Mouse (Mus musculus) midbrain, embryonic 12.5 days (tissue): ENCODE data around the gene Radil. TPM values are rescaled to one million over a fixed set of nuclear protein-coding genes. Genes with fewer than 3 reads are reported as not detected.

Experiments used
- ATAC-seq: fragments of 200-750 bp; cut with Nextera tagmentation; 2 replicates; pipeline ENCODE4 v1.8.0; 2017; ENCODE audit warnings: low read depth, moderate TSS enrichment, moderate library complexity; ENCODE audit not compliant: low FRiP score
- H3K27ac ChIP-seq: fragments of 300-500 bp; sonication (generic); replicated peaks from 2 replicates; pipeline ENCODE4 v1.5.1; 2016; ENCODE audit warnings: mild to moderate bottlenecking
- H3K27me3 ChIP-seq: fragments of 300-500 bp; sonication (generic); 2 replicates; pipeline ENCODE4 v1.6.1; 2016; ENCODE audit warnings: mild to moderate bottlenecking
- H3K36me3 ChIP-seq: fragments of 300-500 bp; sonication (generic); 2 replicates; pipeline ENCODE4 v1.6.1; 2016
- H3K4me1 ChIP-seq: fragments of 300-500 bp; sonication (generic); 2 replicates; pipeline ENCODE4 v1.6.1; 2016
- H3K4me2 ChIP-seq: fragments of 300-500 bp; sonication (generic); replicated peaks from 2 replicates; pipeline ENCODE4 v1.6.1; 2016; ENCODE audit warnings: mild to moderate bottlenecking, moderate library complexity
- H3K4me3 ChIP-seq: fragments of 300-500 bp; sonication (generic); 2 replicates; pipeline ENCODE4 v1.5.1; 2016; ENCODE audit warnings: mild to moderate bottlenecking
- H3K9ac ChIP-seq: fragments of 300-500 bp; sonication (generic); replicated peaks from 2 replicates; pipeline ENCODE4 v1.6.1; 2016; ENCODE audit warnings: mild to moderate bottlenecking, moderate library complexity
- H3K9me3 ChIP-seq: fragments of 300-500 bp; sonication (generic); 2 replicates; pipeline ENCODE4 v1.6.1; 2016; ENCODE audit warnings: mild to moderate bottlenecking
- WGBS: fragments of 180-500 bp; shearing (Covaris S2); methylation state at CpG from one replicate; pipeline ENCODE4 v1.1.7; 2016; 5-methylcytosine and 5-hydroxymethylcytosine counted together
- polyA plus RNA-seq: library from polyadenylated mRNA; unstranded; fragments of >200 nt; fragmentation: Nextera tagmentation; extraction: Ambion mirVana; gene quantifications from 2 replicates; pipeline ENCODE4 v1.2.1, GENCODE M21; 2016

The Radil gene
- 5.2 and 8.3 TPM in 2 replicates for polyA plus RNA-seq

DNA sequence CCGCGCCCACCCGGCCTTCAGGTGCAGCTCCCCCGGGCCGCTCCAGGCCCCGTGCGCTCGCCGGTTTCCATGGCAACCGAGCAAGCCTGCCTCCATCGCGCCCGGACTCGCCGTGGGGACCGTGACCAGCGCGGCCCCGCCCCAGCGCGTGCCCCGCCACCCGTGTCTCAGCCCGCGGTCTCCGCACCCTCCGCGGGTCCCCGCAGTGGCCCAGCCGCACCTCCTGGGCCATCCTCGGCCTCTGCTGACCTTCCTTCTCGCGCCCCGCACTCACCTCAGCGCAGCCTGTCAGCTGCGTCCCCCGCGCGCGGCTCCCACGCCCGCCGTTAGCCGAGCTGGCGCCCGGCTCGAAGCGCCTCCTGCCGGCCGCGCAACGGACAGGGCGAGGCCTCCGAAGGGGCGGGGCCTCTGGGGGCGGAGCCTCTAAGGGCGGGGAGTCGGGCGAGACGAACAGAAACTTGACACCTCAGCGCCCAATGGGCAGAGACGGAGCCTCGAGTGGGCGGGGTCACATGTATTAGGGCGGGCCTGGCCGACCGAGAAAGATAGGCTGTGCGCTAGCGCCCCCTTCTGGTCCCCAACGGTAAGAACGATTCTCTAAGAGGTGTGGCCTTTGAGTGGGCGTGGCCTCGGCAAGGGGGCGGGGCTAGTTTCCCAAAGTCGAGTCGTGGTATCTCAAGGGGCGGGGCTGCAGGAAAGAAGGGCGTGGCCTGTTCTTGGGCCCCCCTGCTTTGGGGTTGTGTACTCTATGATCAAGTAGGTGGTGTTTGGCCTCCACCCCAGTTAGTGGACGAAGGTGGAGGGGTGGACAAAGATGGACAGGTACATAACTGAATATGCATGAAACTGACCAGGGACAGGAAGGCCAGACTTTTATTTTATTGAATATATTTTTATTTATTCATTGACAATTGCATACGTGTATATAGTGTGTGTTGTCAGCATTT, at the start of gene Radil:
Gene Radil, minus strand, starts transcription at position 393 of the 947 bp plus-strand sequence.
- Histone ChIP-seq H3K9me3 (no peaks in the 10 kb centered on the region), H3K27me3 (peaks cover 13% of the 10 kb centered on the region; the same call in 1 of the 2 replicates), H3K4me2 (peak within 1 kb of the TSS; percentile 78), H3K4me3 (peak within 1 kb of the TSS; percentile 55), H3K9ac (peak within 1 kb of the TSS; percentile 55), H3K36me3 (no peaks in the 10 kb centered on the region), H3K27ac (peak within 1 kb of the TSS; percentile 64), H3K4me1 (peaks cover 22% of the 10 kb centered on the region)
- 2% methylated on average over 75 of the region's 80 CpGs for WGBS
- ATAC-seq, result peak; percentile 89

GRCm38 (mm10) chr5:142597648-142598390, 46.9 kb upstream of the Radil start:
- ATAC-seq, result no peak
- Histone ChIP-seq H3K27me3 (no peaks in the 10 kb centered on the region), H3K4me1 (no peaks in the 10 kb centered on the region), H3K9ac (no peak overlapping the region), H3K27ac (no peak overlapping the region), H3K4me2 (no peak overlapping the region), H3K9me3 (no peaks in the 10 kb centered on the region), H3K4me3 (no peak overlapping the region), H3K36me3 (no peaks in the 10 kb centered on the region)
- WGBS, result 82% methylated on average over 6 of the region's 6 CpGs

GRCm38 (mm10) chr5:142596723-142597122, 45.8 kb upstream of the Radil start:
- Histone ChIP-seq H3K27me3 (no peaks in the 10 kb centered on the region), H3K4me1 (no peaks in the 10 kb centered on the region), H3K4me3 (no peak overlapping the region), H3K27ac (no peak overlapping the region), H3K36me3 (no peaks in the 10 kb centered on the region), H3K4me2 (no peak overlapping the region), H3K9me3 (no peaks in the 10 kb centered on the region), H3K9ac (no peak overlapping the region)
- 86% methylated on average over 6 of the region's 6 CpGs for WGBS
- ATAC-seq, result no peak

DNA sequence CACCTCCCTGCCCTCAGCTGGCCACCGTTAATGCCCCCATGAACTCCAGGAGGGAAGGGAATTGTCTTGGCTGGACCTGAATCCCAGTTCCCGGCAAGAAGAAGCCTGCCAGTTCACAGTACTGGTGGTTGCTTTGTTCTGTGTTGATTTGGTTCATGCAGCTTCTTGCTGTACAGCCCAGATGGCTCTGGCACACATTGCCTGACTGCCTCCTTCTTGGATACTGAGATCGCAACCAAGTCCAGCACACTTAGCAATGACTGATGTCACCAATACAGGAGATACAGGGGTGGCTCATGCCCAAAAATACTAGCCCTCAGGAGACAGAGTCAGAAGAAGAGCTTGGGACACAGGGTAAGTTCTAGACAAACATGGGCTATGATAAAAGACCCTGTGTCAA, 44.8 kb upstream of the Radil start:
- H3K27ac ChIP-seq, result no peak overlapping the region
- no peaks in the 10 kb centered on the region for H3K9me3 ChIP-seq
- 79% methylated on average over 3 of the region's 3 CpGs for WGBS
- no peak overlapping the region for H3K4me2 ChIP-seq
- H3K27me3 ChIP-seq, result no peaks in the 10 kb centered on the region
- H3K4me3 ChIP-seq, result no peak overlapping the region
- H3K9ac ChIP-seq, result no peak overlapping the region
- no peaks in the 10 kb centered on the region for H3K36me3 ChIP-seq
- H3K4me1 ChIP-seq, result peaks cover 7% of the 10 kb centered on the region
- ATAC-seq, result no peak

- Histone ChIP-seq H3K4me1 (peaks cover 26% of the 10 kb centered on the region), H3K27me3 (no peaks in the 10 kb centered on the region), H3K36me3 (no peaks in the 10 kb centered on the region), H3K9me3 (no peaks in the 10 kb centered on the region), H3K4me3 (no peak overlapping the region), H3K27ac (peak overlapping the region; percentile 88), H3K9ac (no peak overlapping the region), H3K4me2 (no peak overlapping the region)
- 58% methylated on average over 6 of the region's 6 CpGs for WGBS
- peak; percentile 69 for ATAC-seq
These were observed 40.2 kb upstream of the Radil start for GRCm38 (mm10) chr5:142590953-142591616.

DNA sequence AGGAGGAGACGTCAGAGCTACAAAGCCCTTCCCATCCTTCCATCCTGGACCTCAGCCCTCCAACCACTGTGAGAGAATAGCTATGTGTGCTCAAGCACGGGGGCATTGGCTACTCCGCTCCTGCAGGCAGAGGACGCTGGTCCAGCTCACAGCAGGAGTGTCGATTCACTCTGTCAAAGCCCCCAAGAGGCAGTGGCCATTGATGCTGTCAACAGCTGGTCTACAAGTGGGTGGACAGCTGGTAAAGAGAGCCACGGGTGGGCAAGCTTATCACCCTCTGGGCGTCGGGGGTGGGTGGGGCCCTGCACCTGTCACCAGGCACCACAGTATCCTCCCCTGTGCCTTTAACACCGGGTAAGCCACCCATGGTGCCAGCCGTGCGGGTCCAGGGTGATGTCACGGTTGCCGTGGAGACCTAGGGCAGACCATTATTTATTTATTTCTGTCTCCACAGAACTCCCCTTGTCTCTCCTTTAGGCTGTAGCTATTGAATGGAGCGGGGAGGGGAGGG, 32.8 kb upstream of the Radil start:
- Histone ChIP-seq H3K4me2 (no peak overlapping the region; the same call in 1 of the 2 replicates), H3K36me3 (no peaks in the 10 kb centered on the region), H3K4me3 (no peak overlapping the region), H3K9me3 (0 out of 2 replicates have a peak, but pooled peaks cover 2% of the 10 kb centered on the region), H3K4me1 (peaks cover 11% of the 10 kb centered on the region), H3K27me3 (peaks cover 3% of the 10 kb centered on the region; the same call in 1 of the 2 replicates), H3K9ac (no peak overlapping the region), H3K27ac (peak overlapping the region; percentile 63)
- 48% methylated on average over 14 of the region's 14 CpGs for WGBS
- peak; percentile 90 for ATAC-seq

GRCm38 (mm10) chr5:142581517-142581916, 30.6 kb upstream of the Radil start:
- H3K9ac ChIP-seq, result no peak overlapping the region
- H3K4me3 ChIP-seq, result no peak overlapping the region
- peak; percentile 54 for ATAC-seq
- H3K27me3 ChIP-seq, result peaks cover 3% of the 10 kb centered on the region; the same call in 1 of the 2 replicates
- 13% methylated on average over 5 of the region's 5 CpGs for WGBS
- no peak overlapping the region for H3K4me2 ChIP-seq
- H3K4me1 ChIP-seq, result peaks cover 11% of the 10 kb centered on the region
- H3K36me3 ChIP-seq, result no peaks in the 10 kb centered on the region
- no peak overlapping the region for H3K27ac ChIP-seq
- 0 out of 2 replicates have a peak, but pooled peaks cover 7% of the 10 kb centered on the region for H3K9me3 ChIP-seq

DNA sequence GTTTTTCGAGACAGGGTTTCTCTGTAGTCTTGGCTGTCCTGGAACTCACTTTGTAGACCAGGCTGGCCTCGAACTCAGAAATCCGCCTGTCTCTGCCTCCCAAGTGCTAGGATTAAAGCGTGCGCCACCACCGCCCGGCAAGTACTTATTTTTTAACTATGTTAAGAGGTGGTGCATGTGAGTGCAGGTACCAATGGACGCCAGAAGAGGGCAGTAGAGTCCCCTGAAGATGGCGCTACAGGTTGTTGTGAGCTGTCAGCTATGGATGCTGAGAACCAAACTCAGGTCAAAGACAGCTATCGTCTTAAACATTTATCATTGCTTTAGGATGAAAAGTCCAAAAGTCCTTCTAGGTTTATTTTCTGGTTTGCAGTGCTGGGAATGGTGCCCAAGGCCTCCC, 27.3 kb upstream of the Radil start:
- no peak overlapping the region for H3K27ac ChIP-seq
- no peak overlapping the region for H3K4me3 ChIP-seq
- H3K4me1 ChIP-seq, result peaks cover 3% of the 10 kb centered on the region; the same call in 1 of the 2 replicates
- H3K4me2 ChIP-seq, result no peak overlapping the region
- H3K9me3 ChIP-seq, result 0 out of 2 replicates have a peak, but pooled peaks cover 7% of the 10 kb centered on the region
- H3K36me3 ChIP-seq, result no peaks in the 10 kb centered on the region
- no peak for ATAC-seq
- H3K27me3 ChIP-seq, result peaks cover 3% of the 10 kb centered on the region; the same call in 1 of the 2 replicates
- no peak overlapping the region for H3K9ac ChIP-seq
- WGBS, result 88% methylated on average over 10 of the region's 10 CpGs

DNA sequence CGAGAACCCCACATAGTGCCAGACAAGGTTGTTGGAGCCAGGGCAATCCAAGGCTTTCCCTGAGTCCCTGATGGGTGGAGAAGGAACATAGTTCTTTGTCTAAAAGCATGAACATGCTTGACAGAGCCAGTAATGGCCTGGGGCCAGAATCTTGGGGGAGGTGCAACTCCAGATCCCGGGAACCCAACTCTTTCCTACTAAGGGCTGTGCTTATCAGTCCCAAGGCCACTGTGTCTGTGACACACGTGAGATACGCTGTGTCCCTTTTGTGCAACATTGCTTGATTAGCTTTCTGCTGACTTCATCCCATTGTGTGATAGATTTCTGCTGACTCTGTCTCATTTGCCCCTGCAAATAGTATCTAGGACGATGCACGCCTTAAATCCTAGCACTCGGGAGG, 25.9 kb upstream of the Radil start:
- WGBS, result 90% methylated on average over 7 of the region's 7 CpGs
- Histone ChIP-seq H3K4me2 (no peak overlapping the region), H3K9ac (no peak overlapping the region)

GRCm38 (mm10) chr5:142574323-142575057, 23.6 kb upstream of the Radil start:
- Histone ChIP-seq H3K4me2 (no peak overlapping the region), H3K9ac (no peak overlapping the region), H3K9me3 (0 out of 2 replicates have a peak, but pooled peaks cover 14% of the 10 kb centered on the region), H3K4me3 (no peak overlapping the region), H3K36me3 (0 out of 2 replicates have a peak, but pooled peaks cover 2% of the 10 kb centered on the region), H3K27ac (no peak overlapping the region), H3K27me3 (peaks cover 3% of the 10 kb centered on the region; the same call in 1 of the 2 replicates), H3K4me1 (no peaks in the 10 kb centered on the region)
- ATAC-seq, result no peak
- 78% methylated on average over 8 of the region's 8 CpGs for WGBS

More for the DNA sequence above, 25.9 kb upstream of the Radil start:
- peaks cover 2% of the 10 kb centered on the region; the same call in 1 of the 2 replicates for H3K4me1 ChIP-seq
- 0 out of 2 replicates have a peak, but pooled peaks cover 2% of the 10 kb centered on the region for H3K36me3 ChIP-seq
- no peak for ATAC-seq
- 0 out of 2 replicates have a peak, but pooled peaks cover 14% of the 10 kb centered on the region for H3K9me3 ChIP-seq
- no peak overlapping the region for H3K27ac ChIP-seq
- peaks cover 3% of the 10 kb centered on the region; the same call in 1 of the 2 replicates for H3K27me3 ChIP-seq
- no peak overlapping the region for H3K4me3 ChIP-seq
